Mouse (Mus musculus) cerebellum, adult 2 months (tissue): ENCODE data around the gene Nin.

Experiments
- CTCF ChIP-seq: fragments of 200-500 bp; IDR thresholded peaks from 2 replicates; pipeline ENCODE4 v1.5.1; 2011; ENCODE audit warnings: low read depth, mild to moderate bottlenecking, control low read depth, low read length, moderate library complexity, borderline replicate concordance; ENCODE audit not compliant: insufficient read depth
- POLR2A ChIP-seq: fragments of 200-500 bp; IDR thresholded peaks from 2 replicates; pipeline ENCODE4 v1.6.1; 2011; ENCODE audit warnings: low read length, control low read depth, borderline replicate concordance; ENCODE audit not compliant: insufficient read depth

DNA sequence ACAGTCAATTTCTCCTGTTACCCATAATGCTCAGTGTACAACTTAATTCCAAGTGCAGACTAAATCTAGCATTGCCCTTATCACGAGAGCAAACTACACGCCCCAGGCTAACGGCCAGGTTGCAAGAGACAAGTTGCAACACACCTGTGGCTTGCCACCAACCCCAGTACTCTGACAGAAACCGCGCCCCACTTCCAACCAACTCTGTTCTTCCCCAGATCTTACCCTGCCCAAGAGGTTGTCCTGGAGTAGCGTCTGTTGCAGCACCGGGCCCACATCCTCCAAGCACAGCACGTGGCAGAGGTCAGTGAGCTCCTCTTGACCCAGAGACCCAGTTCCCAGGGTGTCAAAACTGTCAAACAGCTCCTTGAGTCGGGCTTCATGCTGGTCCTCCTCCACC lies 11.1 kb downstream of the Nin start:
- TF ChIP-seq CTCF (no peak), POLR2A (no peak)
